Mouse (Mus musculus): ENCODE results near the gene Tpst2. TPM values are rescaled to one million over a fixed set of nuclear protein-coding genes. Genes with fewer than 3 reads are reported as not detected.

Tpst2 gene
- polyA plus RNA-seq, 1 experiment: 37.6 TPM

DNA sequence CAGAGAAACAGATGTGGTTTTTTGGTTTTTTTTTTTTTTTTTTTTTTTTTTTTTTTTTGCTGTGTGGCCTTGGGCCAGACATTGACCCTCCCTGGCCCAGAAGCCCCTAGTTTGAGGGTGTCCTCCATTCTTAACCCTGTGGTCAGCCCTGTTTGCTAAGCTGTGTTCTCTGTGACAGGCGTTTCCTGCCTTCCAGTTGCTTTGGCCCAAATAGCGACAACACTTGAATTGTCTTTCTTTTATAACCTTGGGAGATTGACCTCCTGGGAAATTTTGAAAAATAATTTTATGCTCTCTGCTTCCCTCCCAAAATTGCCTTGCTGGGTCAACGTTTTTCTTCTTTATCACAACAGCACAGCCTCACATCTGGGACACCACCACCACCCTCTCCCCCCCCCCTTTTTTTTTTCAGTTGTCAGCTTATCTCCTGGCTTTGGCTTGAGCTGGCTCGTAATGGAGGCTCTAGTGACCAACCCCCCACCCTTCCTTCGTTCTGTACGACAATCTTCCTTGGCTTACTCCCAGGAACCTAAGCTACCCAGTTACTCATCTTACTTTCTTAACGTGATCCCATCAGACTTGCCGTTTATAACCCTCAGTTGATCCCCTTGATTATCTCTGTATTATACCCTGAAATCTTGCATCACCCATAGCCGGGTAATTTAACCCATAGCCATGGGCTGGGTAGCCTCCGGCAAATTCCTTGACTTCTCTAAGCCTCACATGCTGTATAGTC, 32.8 kb upstream of the Tpst2 start:
- Histone ChIP-seq H3K27me3 (replicated peaks; ENCODE audit: control insufficient read depth, insufficient read depth, low read length) (no peaks in the 10 kb centered on the region), H3K27ac (ENCODE audit: insufficient read depth, low read depth, low read length) (peak overlapping the region; percentile 53; the same call in 1 of the 2 replicates), H3K4me1 (ENCODE audit: control insufficient read depth, insufficient read depth, low read length) (0 out of 2 replicates have a peak, but pooled peaks cover 5% of the 10 kb centered on the region), H3K36me3 (ENCODE audit: control insufficient read depth, insufficient read depth, low read length) (no peaks in the 10 kb centered on the region), H3K4me3 (ENCODE audit: insufficient read depth, low read depth, low read length) (no peak overlapping the region)
- WGBS: 51% methylated on average over 10 of the region's 10 CpGs
- DNase-seq: peak; percentile 59
- TF ChIP-seq CTCF (conservative IDR thresholded peaks at IDR 0.05; ENCODE audit: insufficient read depth, insufficient read length, low read depth, low read length) (no peak), POLR2A (IDR thresholded peaks at IDR 0.05; ENCODE audit: low read depth, low read length) (no peak)

- H3K4me1 ChIP-seq (ENCODE audit: control insufficient read depth, insufficient read depth, low read length): 0 out of 2 replicates have a peak, but pooled peaks cover 5% of the 10 kb centered on the region
- TF ChIP-seq POLR2A (IDR thresholded peaks at IDR 0.05; ENCODE audit: low read depth, low read length) (no peak), CTCF (conservative IDR thresholded peaks at IDR 0.05; ENCODE audit: insufficient read depth, insufficient read length, low read depth, low read length) (no peak)
- no peak overlapping the region for H3K4me3 ChIP-seq (ENCODE audit: insufficient read depth, low read depth, low read length)
- peak overlapping the region; percentile 36; the same call in 1 of the 2 replicates for H3K27ac ChIP-seq (ENCODE audit: insufficient read depth, low read depth, low read length)
- no peaks in the 10 kb centered on the region for H3K36me3 ChIP-seq (ENCODE audit: control insufficient read depth, insufficient read depth, low read length)
- H3K27me3 ChIP-seq (replicated peaks; ENCODE audit: control insufficient read depth, insufficient read depth, low read length): no peaks in the 10 kb centered on the region
- WGBS: 53% methylated on average over 1 of the region's 1 CpGs
- DNase-seq: no peak
Observed at GRCm38 (mm10) chr5:112244275-112244562, 32.3 kb upstream of the Tpst2 start.

GRCm38 (mm10) chr5:112244890-112245615, 31.4 kb upstream of the Tpst2 start:
- Histone ChIP-seq H3K27me3 (replicated peaks; ENCODE audit: control insufficient read depth, insufficient read depth, low read length) (no peaks in the 10 kb centered on the region), H3K27ac (ENCODE audit: insufficient read depth, low read depth, low read length) (no peak overlapping the region), H3K36me3 (ENCODE audit: control insufficient read depth, insufficient read depth, low read length) (no peaks in the 10 kb centered on the region), H3K4me1 (ENCODE audit: control insufficient read depth, insufficient read depth, low read length) (0 out of 2 replicates have a peak, but pooled peaks cover 5% of the 10 kb centered on the region), H3K4me3 (ENCODE audit: insufficient read depth, low read depth, low read length) (no peak overlapping the region)
- DNase-seq: no peak
- 44% methylated on average over 8 of the region's 8 CpGs for WGBS
- TF ChIP-seq POLR2A (IDR thresholded peaks at IDR 0.05; ENCODE audit: low read depth, low read length): no peak
- no peak for TF ChIP-seq CTCF (conservative IDR thresholded peaks at IDR 0.05; ENCODE audit: insufficient read depth, insufficient read length, low read depth, low read length)

- no peaks in the 10 kb centered on the region for H3K27me3 ChIP-seq (replicated peaks; ENCODE audit: control insufficient read depth, insufficient read depth, low read length)
- no peak overlapping the region for H3K4me3 ChIP-seq (ENCODE audit: insufficient read depth, low read depth, low read length)
- 0 out of 2 replicates have a peak, but pooled peaks cover 10% of the 10 kb centered on the region for H3K4me1 ChIP-seq (ENCODE audit: control insufficient read depth, insufficient read depth, low read length)
- 61% methylated on average over 8 of the region's 8 CpGs for WGBS
- TF ChIP-seq CTCF (conservative IDR thresholded peaks at IDR 0.05; ENCODE audit: insufficient read depth, insufficient read length, low read depth, low read length) (no peak), POLR2A (IDR thresholded peaks at IDR 0.05; ENCODE audit: low read depth, low read length) (no peak)
- no peak overlapping the region for H3K27ac ChIP-seq (ENCODE audit: insufficient read depth, low read depth, low read length)
- no peak for DNase-seq
- H3K36me3 ChIP-seq (ENCODE audit: control insufficient read depth, insufficient read depth, low read length): no peaks in the 10 kb centered on the region
Observed at GRCm38 (mm10) chr5:112247399-112247798, 29.1 kb upstream of the Tpst2 start.

DNA sequence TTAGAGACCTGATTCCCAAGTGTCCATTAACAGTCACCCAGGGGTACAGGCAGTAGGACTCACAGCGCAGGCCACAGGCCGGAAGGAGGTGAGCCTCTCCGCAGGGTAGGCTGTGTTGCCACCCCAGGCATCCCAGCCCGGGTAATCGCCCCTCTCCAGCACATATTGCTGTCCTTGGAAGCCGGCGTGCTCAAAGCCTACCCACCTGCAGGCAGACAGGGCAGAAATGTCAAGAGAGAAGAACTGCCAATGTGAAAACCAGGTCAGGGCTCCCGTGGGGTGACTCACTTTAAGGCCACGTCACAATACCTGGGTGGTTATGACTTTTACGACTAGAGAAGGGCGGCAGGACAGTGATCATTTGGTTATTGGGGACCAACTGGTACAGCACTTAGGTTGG, 27.4 kb upstream of the Tpst2 start:
- H3K27ac ChIP-seq (ENCODE audit: insufficient read depth, low read depth, low read length): no peak overlapping the region
- H3K4me3 ChIP-seq (ENCODE audit: insufficient read depth, low read depth, low read length): no peak overlapping the region
- no peak for DNase-seq
- no peaks in the 10 kb centered on the region for H3K27me3 ChIP-seq (replicated peaks; ENCODE audit: control insufficient read depth, insufficient read depth, low read length)
- H3K36me3 ChIP-seq (ENCODE audit: control insufficient read depth, insufficient read depth, low read length): no peaks in the 10 kb centered on the region
- 0 out of 2 replicates have a peak, but pooled peaks cover 4% of the 10 kb centered on the region for H3K4me1 ChIP-seq (ENCODE audit: control insufficient read depth, insufficient read depth, low read length)
- TF ChIP-seq POLR2A (IDR thresholded peaks at IDR 0.05; ENCODE audit: low read depth, low read length) (no peak), CTCF (conservative IDR thresholded peaks at IDR 0.05; ENCODE audit: insufficient read depth, insufficient read length, low read depth, low read length) (no peak)
- 89% methylated on average over 11 of the region's 11 CpGs for WGBS

- Histone ChIP-seq H3K27me3 (replicated peaks; ENCODE audit: control insufficient read depth, insufficient read depth, low read length) (no peaks in the 10 kb centered on the region), H3K4me3 (ENCODE audit: insufficient read depth, low read depth, low read length) (no peak within 1 kb of the TSS), H3K4me1 (ENCODE audit: control insufficient read depth, insufficient read depth, low read length) (0 out of 2 replicates have a peak, but pooled peaks cover 4% of the 10 kb centered on the region), H3K36me3 (ENCODE audit: control insufficient read depth, insufficient read depth, low read length) (no peaks in the 10 kb centered on the region), H3K27ac (ENCODE audit: insufficient read depth, low read depth, low read length) (peak within 1 kb of the TSS; percentile 32; the same call in 1 of the 2 replicates)
- 61% methylated on average over 2 of the region's 2 CpGs for WGBS
- TF ChIP-seq CTCF (conservative IDR thresholded peaks at IDR 0.05; ENCODE audit: insufficient read depth, insufficient read length, low read depth, low read length) (no peak), POLR2A (IDR thresholded peaks at IDR 0.05; ENCODE audit: low read depth, low read length) (no peak)
- DNase-seq: peak; percentile 80
Observed at GRCm38 (mm10) chr5:112252400-112252799, 24.1 kb upstream of the Tpst2 start, which contains the start of gene Cryba4. Cryba4 (minus strand) TSS chr5:112252518.

DNA sequence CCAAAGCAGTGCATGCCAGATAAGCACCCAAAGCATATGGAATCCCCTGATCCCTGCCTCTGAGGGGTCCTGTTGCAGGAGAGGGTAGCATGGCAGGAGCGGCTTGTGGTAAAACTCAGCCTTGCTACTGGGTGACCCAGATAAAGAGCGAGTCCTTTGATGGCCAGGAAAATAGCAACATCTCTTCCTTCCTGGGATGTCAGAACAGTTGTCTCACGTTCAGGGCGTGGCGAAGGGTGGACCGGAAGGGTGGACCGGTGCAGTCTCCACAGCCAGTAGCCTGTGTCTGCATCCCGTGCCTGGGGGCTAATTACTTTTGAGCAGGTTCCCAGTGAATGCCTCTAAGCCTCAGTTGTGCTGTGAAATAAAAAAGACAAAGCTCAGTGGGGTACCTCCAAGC, 23.3 kb upstream of the Tpst2 start:
- TF ChIP-seq POLR2A (IDR thresholded peaks at IDR 0.05; ENCODE audit: low read depth, low read length) (no peak), CTCF (conservative IDR thresholded peaks at IDR 0.05; ENCODE audit: insufficient read depth, insufficient read length, low read depth, low read length) (no peak)
- no peaks in the 10 kb centered on the region for H3K27me3 ChIP-seq (replicated peaks; ENCODE audit: control insufficient read depth, insufficient read depth, low read length)
- no peak overlapping the region for H3K4me3 ChIP-seq (ENCODE audit: insufficient read depth, low read depth, low read length)
- DNase-seq: peak; percentile 82
- H3K27ac ChIP-seq (ENCODE audit: insufficient read depth, low read depth, low read length): peak overlapping the region; percentile 32; the same call in 1 of the 2 replicates
- 42% methylated on average over 8 of the region's 8 CpGs for WGBS
- no peaks in the 10 kb centered on the region for H3K36me3 ChIP-seq (ENCODE audit: control insufficient read depth, insufficient read depth, low read length)
- 0 out of 2 replicates have a peak, but pooled peaks cover 4% of the 10 kb centered on the region for H3K4me1 ChIP-seq (ENCODE audit: control insufficient read depth, insufficient read depth, low read length)

Measured in kidney, adult 2 months (tissue).